Mouse (Mus musculus) heart, embryonic 11.5 days (tissue): ENCODE results near the gene Ppp6r2. TPM values are rescaled to one million over a fixed set of nuclear protein-coding genes. Genes with fewer than 3 reads are reported as not detected.

Experiments used
- ATAC-seq: fragments of 200-750 bp; cut with Nextera tagmentation; replicated peaks from 2 replicates; pipeline ENCODE4 v1.8.0; 2017; ENCODE audit warnings: moderate library complexity; ENCODE audit not compliant: insufficient number of reproducible peaks, low FRiP score, low TSS enrichment
- H3K27ac ChIP-seq: fragments of 300-500 bp; sonication (generic); 2 replicates; pipeline ENCODE4 v1.5.1; 2014; ENCODE audit warnings: mild to moderate bottlenecking, low read depth, low read length
- H3K27me3 ChIP-seq: fragments of 300-500 bp; sonication (generic); 2 replicates; pipeline ENCODE4 v1.6.1; 2014; ENCODE audit warnings: mild to moderate bottlenecking, low read length, mixed read lengths; ENCODE audit not compliant: control insufficient read depth, insufficient read depth
- H3K36me3 ChIP-seq: fragments of 300-500 bp; sonication (generic); 2 replicates; pipeline ENCODE4 v1.6.1; 2014; ENCODE audit warnings: mild to moderate bottlenecking, low read length, moderate library complexity, mixed read lengths; ENCODE audit not compliant: control insufficient read depth, insufficient read depth
- H3K4me1 ChIP-seq: fragments of 300-500 bp; sonication (generic); 2 replicates; pipeline ENCODE4 v1.6.1; 2014; ENCODE audit warnings: low read length; ENCODE audit not compliant: control insufficient read depth, insufficient read depth
- H3K4me2 ChIP-seq: fragments of 300-500 bp; sonication (generic); 2 replicates; pipeline ENCODE4 v1.6.1; 2014; ENCODE audit warnings: mild to moderate bottlenecking, moderate library complexity
- H3K4me3 ChIP-seq: fragments of 300-500 bp; sonication (generic); 2 replicates; pipeline ENCODE4 v1.5.1; 2014; ENCODE audit warnings: low read depth, low read length
- H3K9ac ChIP-seq: fragments of 300-500 bp; sonication (generic); 2 replicates; pipeline ENCODE4 v1.6.1; 2014; ENCODE audit warnings: mild to moderate bottlenecking, low read depth, low read length, moderate library complexity
- H3K9me3 ChIP-seq: fragments of 300-500 bp; sonication (generic); replicated peaks from 2 replicates; pipeline ENCODE4 v1.6.1; 2016; ENCODE audit warnings: low read length; ENCODE audit not compliant: control insufficient read depth
- WGBS: fragments of 180-500 bp; shearing (Covaris S2); extraction: QIAGEN DNeasy Blood & Tissue Kit; methylation state at CpG from one replicate; pipeline ENCODE4 v1.1.7; 2014; ENCODE audit not compliant: insufficient replicate concordance; 5-methylcytosine and 5-hydroxymethylcytosine counted together
- polyA plus RNA-seq: library from polyadenylated mRNA; unstranded; fragments of >200 nt; fragmentation: Nextera tagmentation; extraction: Ambion mirVana; gene quantifications from 2 replicates; pipeline ENCODE4 v1.2.1, GENCODE M21; 2014

Gene Ppp6r2
- polyA plus RNA-seq, 1 experiment from 2014 or later, result 23.5 TPM

DNA sequence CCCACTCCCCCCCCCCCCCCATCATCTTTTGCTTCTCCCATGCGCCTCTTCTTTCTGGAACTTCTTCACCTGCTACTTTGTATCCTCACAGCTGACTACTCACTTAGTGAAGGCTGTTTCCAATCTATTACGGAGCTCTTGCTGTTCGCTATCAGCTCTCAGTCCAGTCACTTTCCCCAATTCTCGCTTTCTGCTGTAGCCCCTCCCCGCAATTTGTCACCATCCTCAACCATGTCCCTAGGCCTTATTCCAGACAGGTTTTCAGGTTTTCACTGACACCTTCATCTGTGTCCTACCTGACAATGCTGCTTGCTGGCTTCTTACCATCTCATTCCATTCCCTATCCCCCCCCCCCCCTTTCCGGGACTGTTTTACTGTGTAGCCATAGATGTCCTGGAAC lies 1.1 kb downstream of the Ppp6r2 start:
- peak overlapping the region; percentile 93 for H3K9ac ChIP-seq
- H3K27me3 ChIP-seq, result no peaks in the 10 kb centered on the region
- H3K27ac ChIP-seq, result peak overlapping the region; percentile 35; the same call in 1 of the 2 replicates
- 48% methylated on average over 6 of the region's 6 CpGs for WGBS
- H3K4me2 ChIP-seq, result peak overlapping the region; percentile 90
- H3K4me1 ChIP-seq, result peaks cover 15% of the 10 kb centered on the region; the same call in 1 of the 2 replicates
- ATAC-seq, result no peak
- peaks cover 4% of the 10 kb centered on the region; the same call in 1 of the 2 replicates for H3K36me3 ChIP-seq
- H3K9me3 ChIP-seq, result no peaks in the 10 kb centered on the region
- peak overlapping the region; percentile 88 for H3K4me3 ChIP-seq

DNA sequence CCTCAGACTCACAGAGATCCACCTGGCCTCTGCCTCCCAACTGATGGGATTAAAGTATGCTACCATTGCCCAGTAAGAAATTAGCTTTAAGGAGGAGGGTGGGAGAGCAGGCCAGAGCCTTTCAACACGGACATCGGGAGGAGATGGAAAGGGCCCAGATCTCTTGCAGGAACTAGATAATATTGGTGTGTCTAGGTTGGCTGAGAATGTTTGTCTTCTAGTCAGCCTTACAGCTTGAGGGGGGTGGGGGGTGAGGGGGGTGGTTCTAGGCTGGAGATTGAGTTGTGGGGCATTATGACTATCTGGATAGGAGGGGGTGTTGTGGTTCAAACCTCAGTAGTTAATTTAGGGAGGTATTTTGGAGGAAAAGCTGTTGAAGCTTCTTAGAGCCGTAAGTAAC lies 2.2 kb downstream of the Ppp6r2 start:
- Histone ChIP-seq H3K4me3 (no peak overlapping the region), H3K27me3 (no peaks in the 10 kb centered on the region), H3K4me2 (no peak overlapping the region), H3K27ac (no peak overlapping the region), H3K9me3 (no peaks in the 10 kb centered on the region), H3K36me3 (peaks cover 4% of the 10 kb centered on the region; the same call in 1 of the 2 replicates), H3K9ac (no peak overlapping the region), H3K4me1 (peaks cover 15% of the 10 kb centered on the region; the same call in 1 of the 2 replicates)
- ATAC-seq, result no peak
- 75% methylated on average over 3 of the region's 3 CpGs for WGBS

DNA sequence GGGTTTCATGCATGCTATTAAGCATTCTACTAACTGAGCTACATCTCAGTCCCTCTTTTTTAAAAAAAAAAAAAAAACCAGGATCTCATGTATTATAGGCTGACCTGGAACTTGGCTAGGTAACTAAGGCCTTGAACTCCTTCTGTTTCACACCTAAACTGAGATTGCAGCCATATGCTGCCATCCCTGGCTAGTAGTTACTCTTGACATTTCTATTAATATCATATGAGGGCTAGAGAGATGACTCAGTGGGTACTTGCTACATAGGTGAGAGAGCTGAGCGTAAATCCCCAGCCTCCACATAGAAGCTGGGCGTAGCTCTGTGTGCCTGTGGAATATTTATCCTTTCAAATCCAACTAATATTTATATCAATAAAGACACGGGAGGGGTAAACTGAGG lies 3.6 kb downstream of the Ppp6r2 start:
- 89% methylated on average over 3 of the region's 3 CpGs for WGBS
- H3K4me1 ChIP-seq, result peaks cover 15% of the 10 kb centered on the region; the same call in 1 of the 2 replicates
- H3K9ac ChIP-seq, result no peak overlapping the region
- H3K36me3 ChIP-seq, result peaks cover 4% of the 10 kb centered on the region; the same call in 1 of the 2 replicates
- peak overlapping the region; percentile 23; the same call in 1 of the 2 replicates for H3K27ac ChIP-seq
- H3K27me3 ChIP-seq, result no peaks in the 10 kb centered on the region
- no peak for ATAC-seq
- no peak overlapping the region for H3K4me2 ChIP-seq
- H3K4me3 ChIP-seq, result no peak overlapping the region
- no peaks in the 10 kb centered on the region for H3K9me3 ChIP-seq

DNA sequence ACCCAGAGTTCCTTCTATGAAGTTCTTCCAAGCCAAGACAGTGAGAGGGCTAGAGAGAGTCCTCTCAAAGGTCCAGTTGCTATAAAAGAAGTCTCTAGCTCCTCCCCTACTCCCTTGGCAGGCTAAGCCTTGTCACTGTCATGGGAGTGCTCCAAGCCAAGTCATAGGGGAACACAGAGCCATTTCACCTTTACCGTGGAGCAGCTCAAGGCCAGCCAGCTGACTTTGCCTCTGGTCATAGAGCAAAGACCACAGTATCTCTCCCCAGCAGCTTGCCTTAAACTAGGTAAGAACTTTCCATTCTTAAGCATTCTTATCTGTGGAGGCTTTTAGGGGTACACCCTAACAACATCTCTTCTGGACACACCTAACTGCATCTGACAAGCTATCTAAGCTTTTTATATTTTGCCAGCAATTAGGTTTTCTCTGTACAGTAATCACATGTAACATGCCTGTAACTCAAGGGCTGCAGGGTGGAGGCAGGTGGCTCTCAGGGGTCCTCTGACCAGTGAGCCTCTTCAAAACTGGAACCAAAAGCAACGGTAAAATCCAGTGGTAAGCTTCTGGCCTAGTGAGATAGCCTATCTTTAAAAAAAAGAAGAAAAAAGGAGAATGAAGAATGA lies 4.4 kb downstream of the Ppp6r2 start:
- peak overlapping the region; percentile 23 for H3K27ac ChIP-seq
- no peak overlapping the region for H3K9ac ChIP-seq
- H3K4me2 ChIP-seq, result no peak overlapping the region

DNA sequence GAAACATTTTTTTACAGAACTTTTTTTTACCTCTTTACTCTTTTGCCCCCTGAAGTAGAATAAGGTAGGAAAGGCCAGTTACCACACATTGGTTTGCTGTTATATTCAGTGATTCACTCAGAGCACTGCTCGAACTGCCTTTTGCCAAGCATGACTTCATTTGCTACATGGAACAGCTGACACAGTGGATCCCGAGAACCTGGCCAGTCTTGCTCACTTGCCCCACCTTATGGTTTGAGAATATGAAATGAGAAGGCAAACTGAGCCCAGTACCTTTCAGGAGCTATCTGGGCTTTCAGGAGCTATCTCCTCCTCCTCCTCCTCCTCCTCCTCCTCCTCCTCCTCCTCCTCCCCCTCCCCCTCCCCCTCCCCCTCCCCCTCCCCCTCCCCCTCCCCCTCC lies 22.2 kb downstream of the Ppp6r2 start:
- no peak for ATAC-seq

More for the DNA sequence above, 4.4 kb downstream of the Ppp6r2 start:
- Histone ChIP-seq H3K27me3 (no peaks in the 10 kb centered on the region), H3K4me1 (peaks cover 15% of the 10 kb centered on the region; the same call in 1 of the 2 replicates), H3K4me3 (no peak overlapping the region), H3K9me3 (no peaks in the 10 kb centered on the region), H3K36me3 (peaks cover 4% of the 10 kb centered on the region; the same call in 1 of the 2 replicates)
- no peak for ATAC-seq
- WGBS, result 63% methylated on average over 2 of the region's 2 CpGs

DNA sequence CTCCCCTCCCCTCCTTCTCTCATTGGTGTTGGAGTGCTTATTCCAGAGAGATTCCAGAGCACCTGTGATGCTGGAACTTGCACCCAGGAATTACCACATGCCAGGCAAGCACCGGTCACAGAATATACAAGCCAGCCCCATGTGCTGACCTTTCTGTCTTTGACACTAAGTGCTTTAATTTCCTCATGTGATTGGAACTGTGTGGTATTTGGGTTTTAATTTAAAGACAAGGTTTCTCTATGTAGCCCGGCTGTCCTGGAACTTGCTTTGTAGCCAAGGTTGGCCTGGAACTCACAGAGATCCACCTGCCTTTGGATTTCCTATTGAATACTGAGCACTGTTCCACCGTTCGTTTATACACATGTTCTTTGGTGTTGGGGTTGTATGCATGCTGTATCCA lies 22.7 kb downstream of the Ppp6r2 start:
- Histone ChIP-seq H3K9ac (no peak overlapping the region), H3K27me3 (no peaks in the 10 kb centered on the region), H3K36me3 (no peaks in the 10 kb centered on the region), H3K9me3 (no peaks in the 10 kb centered on the region), H3K4me1 (peaks cover 2% of the 10 kb centered on the region; the same call in 1 of the 2 replicates), H3K27ac (no peak overlapping the region), H3K4me3 (no peak overlapping the region), H3K4me2 (no peak overlapping the region)
- WGBS, result 88% methylated on average over 4 of the region's 4 CpGs
- ATAC-seq, result no peak

More for the DNA sequence above, 22.2 kb downstream of the Ppp6r2 start:
- Histone ChIP-seq H3K9me3 (no peaks in the 10 kb centered on the region), H3K36me3 (no peaks in the 10 kb centered on the region), H3K9ac (no peak overlapping the region), H3K4me1 (no peaks in the 10 kb centered on the region), H3K4me2 (no peak overlapping the region), H3K4me3 (no peak overlapping the region), H3K27me3 (no peaks in the 10 kb centered on the region), H3K27ac (no peak overlapping the region)
- 48% methylated on average over 2 of the region's 2 CpGs for WGBS

DNA sequence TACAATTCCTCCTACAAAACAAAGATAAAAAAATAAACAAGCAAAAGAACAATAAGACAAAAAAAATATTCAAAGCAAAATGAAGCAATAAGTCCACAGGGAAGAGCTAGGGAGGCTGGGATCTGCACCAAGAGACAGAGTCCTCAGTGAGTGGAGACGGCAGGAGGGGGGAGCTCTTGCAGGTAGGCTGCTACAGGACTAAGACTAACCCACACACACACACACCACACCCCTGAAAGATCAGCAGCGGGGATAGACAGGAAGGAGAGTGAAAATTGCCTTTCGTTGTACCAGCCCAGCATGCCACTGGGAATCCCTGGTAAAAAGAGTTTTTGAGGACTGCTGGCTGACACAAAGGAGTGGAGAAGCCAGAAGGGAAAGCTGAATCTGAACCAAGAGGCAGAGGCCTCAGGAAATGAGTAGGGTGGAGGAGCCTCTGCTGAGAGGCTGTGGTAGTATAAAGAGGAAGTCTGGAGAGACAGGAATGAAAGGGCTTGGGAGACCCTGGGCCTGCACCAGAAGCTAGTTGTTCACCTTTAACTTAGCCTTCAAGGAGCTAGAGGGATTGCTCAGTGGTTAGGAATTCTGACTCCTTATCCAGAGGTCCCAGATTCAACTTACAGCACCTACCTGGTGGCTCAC lies 28.5 kb downstream of the Ppp6r2 start:
- no peak for ATAC-seq
- Histone ChIP-seq H3K4me3 (no peak overlapping the region), H3K36me3 (no peaks in the 10 kb centered on the region), H3K9ac (0 out of 2 replicates have a peak overlapping the region, but pooled peaks have one; percentile 22), H3K4me2 (no peak overlapping the region), H3K27me3 (no peaks in the 10 kb centered on the region), H3K9me3 (no peaks in the 10 kb centered on the region), H3K4me1 (peaks cover 7% of the 10 kb centered on the region; the same call in 1 of the 2 replicates), H3K27ac (peak overlapping the region; percentile 70)
- 40% methylated on average over 3 of the region's 3 CpGs for WGBS

DNA sequence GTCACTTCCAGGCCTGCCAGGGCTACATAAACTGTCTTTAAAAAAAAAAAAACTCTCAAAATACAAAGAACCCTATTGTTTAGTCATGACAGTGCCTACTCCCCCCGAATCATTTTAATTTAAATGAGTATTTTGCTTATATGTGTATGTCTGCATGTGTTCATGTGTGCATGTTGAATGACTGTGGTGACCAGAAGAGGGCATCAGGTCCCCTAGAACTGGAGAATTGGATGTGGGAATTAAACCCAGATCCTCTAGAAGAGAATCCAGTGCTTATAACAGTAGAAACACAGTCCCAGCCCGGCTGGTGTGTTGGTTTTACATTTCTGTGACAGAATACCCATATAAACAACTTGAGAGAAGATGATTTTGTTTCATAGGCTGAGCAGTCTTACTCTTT lies 29.7 kb downstream of the Ppp6r2 start:
- no peak overlapping the region for H3K27ac ChIP-seq
- H3K27me3 ChIP-seq, result no peaks in the 10 kb centered on the region
- no peaks in the 10 kb centered on the region for H3K9me3 ChIP-seq
- H3K4me3 ChIP-seq, result no peak overlapping the region
- H3K36me3 ChIP-seq, result no peaks in the 10 kb centered on the region
- H3K4me1 ChIP-seq, result peaks cover 7% of the 10 kb centered on the region; the same call in 1 of the 2 replicates
- H3K9ac ChIP-seq, result no peak overlapping the region
- WGBS, result 60% methylated on average over 2 of the region's 2 CpGs
- no peak overlapping the region for H3K4me2 ChIP-seq
- ATAC-seq, result no peak
